Mouse (Mus musculus) bone marrow macrophage, adult 2 months (primary cell): ENCODE data around the gene Syt14.

Experiments
- CTCF ChIP-seq: IDR thresholded peaks from 2 replicates; pipeline ENCODE4 v1.5.1; 2012; ENCODE audit warnings: low read depth, mild to moderate bottlenecking, low read length, moderate library complexity
- POLR2A ChIP-seq: IDR thresholded peaks from 2 replicates; pipeline ENCODE4 v1.6.1; 2012; ENCODE audit warnings: mild to moderate bottlenecking, low read depth, low read length, borderline replicate concordance

DNA sequence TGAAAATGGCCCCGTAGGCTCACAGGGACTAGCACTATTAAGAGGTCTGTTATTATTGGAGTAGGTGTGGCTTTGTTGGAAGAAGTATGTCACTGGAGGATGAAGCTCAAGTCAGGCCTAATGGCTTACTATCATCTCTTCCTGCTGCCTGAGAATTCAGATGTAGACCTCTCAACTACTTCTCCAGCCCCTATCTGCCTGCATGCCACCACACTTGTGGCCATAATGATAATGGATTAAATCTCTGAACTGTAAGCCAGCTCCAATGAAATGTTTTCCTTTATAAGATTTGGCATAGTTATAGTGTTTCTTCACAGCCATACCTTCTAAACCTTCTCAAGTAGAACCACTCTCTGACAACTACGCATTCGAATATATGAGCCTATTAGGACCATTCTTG lies 27.0 kb upstream of the Syt14 start:
- TF ChIP-seq CTCF = no peak
- TF ChIP-seq POLR2A = no peak
